Mouse (Mus musculus): ENCODE results near the gene Mdc1. TPM values are rescaled to one million over a fixed set of nuclear protein-coding genes. Genes with fewer than 3 reads are reported as not detected.
"Not testable (repeated sequence)": the region's sequence is repeated elsewhere in the genome, so short reads cannot be mapped to it uniquely, and the experiment has no call there.

Gene Mdc1
- polyA plus RNA-seq, 2 experiments from 2014 or later: 10.9 to 13.2 TPM

- ATAC-seq: peak; percentile 79
Observed at GRCm38 (mm10) chr17:35822964-35823937, 18.1 kb upstream of the Mdc1 start, which contains the start of gene Flot1. Gene Flot1, plus strand, starts transcription at chr17:35823230.

DNA sequence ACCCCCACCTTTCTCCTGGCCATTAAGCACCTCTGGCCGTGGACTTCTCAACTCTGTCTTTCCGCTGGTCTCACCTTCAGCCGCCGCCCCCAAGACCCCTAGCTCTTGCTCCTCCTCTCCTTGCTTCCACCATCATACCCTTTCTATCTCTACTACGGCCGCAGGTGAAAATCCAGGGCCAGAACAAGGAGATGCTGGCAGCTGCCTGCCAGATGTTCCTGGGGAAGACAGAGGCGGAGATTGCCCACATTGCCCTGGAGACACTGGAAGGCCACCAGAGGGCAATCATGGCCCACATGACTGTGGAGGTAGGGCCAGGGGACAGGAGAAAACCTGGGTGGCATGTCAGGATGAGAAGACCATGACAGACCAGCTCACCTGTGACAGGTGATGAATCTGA lies 16.9 kb upstream of the Mdc1 start:
- ATAC-seq: no peak

- ATAC-seq: no peak
Observed at GRCm38 (mm10) chr17:35825109-35825850, 16.0 kb upstream of the Mdc1 start.

- peak; percentile 99 for ATAC-seq
Observed at GRCm38 (mm10) chr17:35829737-35830136, 11.6 kb upstream of the Mdc1 start.

GRCm38 (mm10) chr17:35832400-35833238 lies 8.7 kb upstream of the Mdc1 start:
- no peak for ATAC-seq

- ATAC-seq: no peak
Observed at GRCm38 (mm10) chr17:35833239-35833751, 8.0 kb upstream of the Mdc1 start.

DNA sequence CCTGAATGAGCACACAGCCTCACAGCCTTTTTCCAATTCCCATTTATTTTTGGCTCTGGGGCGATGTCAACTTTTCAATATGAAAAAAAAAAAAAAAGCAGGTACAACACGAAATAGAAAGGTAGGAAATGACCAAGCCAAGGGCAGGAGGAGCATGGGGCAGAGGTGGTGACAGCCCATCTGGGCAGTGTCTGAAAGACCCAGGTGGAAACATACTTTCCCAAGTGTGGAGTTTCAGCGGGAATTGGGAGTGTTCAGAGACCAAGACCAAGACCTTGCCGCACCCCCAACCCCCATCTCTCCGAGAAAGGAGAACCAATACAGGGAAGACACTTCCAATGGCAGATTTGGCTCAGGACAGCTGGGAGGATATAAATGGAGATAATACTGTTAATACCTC lies 7.4 kb upstream of the Mdc1 start:
- ATAC-seq: no peak

DNA sequence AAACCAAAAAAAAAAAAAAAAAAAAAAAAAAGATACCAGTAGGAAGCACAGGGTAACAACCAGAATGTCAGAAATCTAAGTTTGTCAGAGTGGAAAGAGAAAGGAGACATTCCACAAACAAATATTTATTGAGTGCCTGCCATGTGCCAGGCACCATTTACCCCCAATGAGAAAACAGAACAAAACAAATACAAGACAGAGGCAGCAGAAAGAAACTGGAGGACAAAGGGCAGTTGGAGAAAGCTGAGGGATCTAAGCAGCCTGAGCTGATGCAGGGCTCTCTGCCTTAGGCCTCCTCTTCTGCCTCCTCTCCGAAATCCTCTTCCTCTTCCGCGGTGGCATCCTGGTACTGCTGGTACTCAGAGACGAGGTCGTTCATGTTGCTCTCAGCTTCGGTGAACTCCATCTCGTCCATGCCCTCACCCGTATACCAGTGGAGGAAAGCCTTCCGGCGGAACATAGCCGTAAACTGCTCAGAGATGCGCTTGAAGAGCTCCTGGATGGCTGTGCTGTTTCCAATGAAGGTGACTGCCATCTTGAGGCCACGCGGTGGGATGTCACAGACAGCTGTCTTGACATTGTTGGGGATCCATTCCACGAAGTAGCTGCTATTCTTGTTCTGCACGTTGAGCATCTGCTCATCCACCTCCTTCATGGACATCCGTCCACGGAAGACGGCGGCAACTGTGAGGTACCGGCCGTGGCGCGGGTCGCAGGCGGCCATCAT lies 6.5 kb upstream of the Mdc1 start:
- no peak for ATAC-seq

GRCm38 (mm10) chr17:35835424-35836140 lies 5.7 kb upstream of the Mdc1 start:
- no peak for ATAC-seq

DNA sequence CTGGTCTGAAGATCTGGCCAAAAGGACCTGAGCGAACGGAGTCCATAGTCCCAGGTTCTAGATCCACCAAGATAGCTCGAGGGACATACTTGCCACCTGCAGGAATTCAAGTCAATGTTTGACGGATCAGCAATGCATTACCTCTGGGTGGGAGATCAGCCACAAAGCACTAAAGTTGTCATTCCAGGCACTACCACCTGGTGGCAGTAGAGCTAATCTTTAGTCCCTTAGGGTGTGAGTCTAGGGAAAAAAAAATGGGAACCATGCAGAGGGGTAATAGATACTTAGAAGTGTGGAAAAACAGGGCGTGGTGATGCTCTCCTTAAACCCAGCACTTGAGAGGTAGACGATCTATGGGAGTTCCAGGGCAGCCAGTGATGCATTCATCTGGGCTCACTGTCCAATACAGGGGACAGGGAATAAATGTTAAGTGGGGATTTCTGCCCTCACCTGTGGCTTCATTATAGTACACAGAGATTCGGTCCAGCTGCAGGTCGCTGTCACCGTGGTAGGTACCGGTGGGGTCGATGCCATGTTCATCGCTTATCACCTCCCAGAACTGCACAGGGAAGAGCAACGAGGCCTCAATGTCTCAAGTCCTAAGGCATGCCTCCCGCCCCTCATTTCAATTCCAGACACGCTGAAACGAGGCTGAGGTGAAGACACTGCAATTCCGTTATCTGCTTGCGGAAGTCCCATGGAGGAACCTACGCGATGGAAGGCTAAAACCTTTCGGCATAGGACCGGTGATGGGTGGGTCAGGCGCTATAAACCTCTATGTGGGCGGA lies 4.9 kb upstream of the Mdc1 start:
- ATAC-seq: peak; percentile 9

GRCm38 (mm10) chr17:35836991-35837422 lies 4.3 kb upstream of the Mdc1 start:
- ATAC-seq: no peak

- ATAC-seq: no peak
Observed at GRCm38 (mm10) chr17:35837487-35837886, 3.8 kb upstream of the Mdc1 start.

- peak; percentile 44 for ATAC-seq
Observed at GRCm38 (mm10) chr17:35838122-35838544, 3.2 kb upstream of the Mdc1 start, which contains the start of gene Tubb5. Gene Tubb5, minus strand, starts transcription at chr17:35838306.

DNA sequence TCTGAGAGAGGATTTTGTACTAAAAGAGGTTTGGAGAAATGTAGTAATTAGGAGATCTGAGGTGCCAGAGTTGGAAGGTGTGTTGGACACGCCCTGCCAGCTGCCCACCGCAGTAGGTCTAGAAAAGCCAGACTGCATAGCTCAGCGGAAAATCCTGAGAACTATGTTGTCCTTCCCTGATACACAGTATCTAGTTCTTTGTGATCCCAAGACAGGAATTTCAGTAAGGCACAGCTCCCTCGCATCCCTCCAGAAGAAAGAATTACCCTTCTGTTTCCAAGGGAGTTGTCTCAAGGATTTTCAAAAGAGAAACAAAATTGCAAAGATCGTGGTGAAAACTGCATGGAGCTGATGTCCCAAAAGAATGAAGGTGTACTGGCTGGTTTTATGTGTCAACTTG lies 2.7 kb upstream of the Mdc1 start:
- no peak for ATAC-seq

DNA sequence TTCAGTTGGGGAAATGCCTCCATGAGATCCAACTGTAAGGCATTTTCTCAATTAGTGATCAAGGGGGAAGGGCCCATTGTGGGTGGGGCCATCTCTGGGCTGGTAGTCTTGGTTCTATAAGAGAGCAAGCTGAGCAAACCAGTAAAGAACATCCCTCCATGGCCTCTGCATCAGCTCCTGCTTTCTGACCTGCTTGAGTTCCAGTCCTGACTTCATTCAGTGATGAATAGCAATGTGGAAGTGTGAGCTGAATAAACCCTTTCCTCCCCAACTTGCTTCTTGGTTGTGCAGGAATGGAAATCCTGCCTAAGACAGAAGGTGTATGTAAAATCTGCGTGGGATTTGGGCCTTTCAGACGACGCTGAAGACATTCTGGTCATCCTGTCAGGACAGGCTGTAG lies 2.3 kb upstream of the Mdc1 start:
- ATAC-seq: not testable (repeated sequence)

DNA sequence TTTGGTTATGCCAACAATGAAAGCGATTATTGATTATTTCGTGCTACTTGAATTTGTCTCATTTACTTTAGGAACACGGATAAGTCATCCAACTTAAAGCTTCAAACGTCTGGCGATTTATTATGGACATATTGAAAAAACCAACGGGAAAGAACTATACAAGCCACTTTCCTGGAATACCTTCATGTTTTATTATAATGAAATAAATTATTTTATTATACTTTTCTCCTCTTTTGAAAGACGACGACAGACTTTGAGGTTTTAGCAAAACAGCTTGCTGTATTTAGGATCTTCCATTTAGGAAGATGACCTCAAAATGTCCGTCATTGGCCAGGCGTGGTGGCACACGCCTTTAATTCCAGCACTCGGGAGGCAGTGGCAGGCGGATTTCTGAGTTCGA lies 754 bp upstream of the Mdc1 start:
- no peak for ATAC-seq

GRCm38 (mm10) chr17:35842006-35842405 lies 691 bp downstream of the Mdc1 start:
- ATAC-seq: no peak

- no peak for ATAC-seq
Observed at GRCm38 (mm10) chr17:35843514-35843913, 2.2 kb downstream of the Mdc1 start.

GRCm38 (mm10) chr17:35848112-35848511 lies 6.8 kb downstream of the Mdc1 start:
- ATAC-seq: no peak

- no peak for ATAC-seq
Observed at GRCm38 (mm10) chr17:35850974-35851373, 9.7 kb downstream of the Mdc1 start.

Data from CD4-positive, CD25-positive, alpha-beta regulatory T cell, adult 4 months (primary cell).